Mouse (Mus musculus): ENCODE data around the gene Fndc8.

Gene Fndc8

GRCm38 (mm10) chr11:82891936-82892335 is at the start of gene Fndc8:
Fndc8 (plus strand) TSS chr11:82892124.
- no peak for DNase-seq

- DNase-seq, result no peak
These were observed 47.0 kb upstream of the Fndc8 start for GRCm38 (mm10) chr11:82844771-82845414.

- DNase-seq, result peak; percentile 58 to 62
These were observed 46.4 kb upstream of the Fndc8 start for GRCm38 (mm10) chr11:82845415-82846078.

- DNase-seq, result no peak
These were observed 45.9 kb upstream of the Fndc8 start for GRCm38 (mm10) chr11:82846079-82846436.

- DNase-seq, result no peak
These were observed 45.0 kb upstream of the Fndc8 start for GRCm38 (mm10) chr11:82846938-82847337.

GRCm38 (mm10) chr11:82847571-82848000 is 44.3 kb upstream of the Fndc8 start:
- no peak for DNase-seq

GRCm38 (mm10) chr11:82850259-82850658 is 41.7 kb upstream of the Fndc8 start:
- DNase-seq, result no peak

DNA sequence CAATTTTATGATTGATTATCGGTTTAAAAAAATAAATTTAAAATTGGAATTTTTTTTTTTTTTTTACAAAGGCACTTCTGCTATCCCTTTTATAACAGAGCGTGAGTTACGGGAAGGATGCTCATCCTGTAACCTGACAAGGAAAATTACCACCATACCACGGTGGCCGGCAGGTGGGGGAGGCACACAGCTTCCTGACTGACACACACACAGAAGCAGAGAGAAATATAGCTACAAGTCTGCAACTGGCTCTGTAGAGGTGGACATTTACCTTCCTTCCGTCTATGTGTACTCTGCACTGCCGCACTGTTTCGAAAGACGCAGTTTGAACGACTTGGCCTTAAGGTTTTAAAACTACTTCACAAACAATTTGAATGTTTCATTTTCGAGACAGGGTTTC is 39.8 kb upstream of the Fndc8 start:
- DNase-seq, result no peak

- no peak for DNase-seq
These were observed 39.4 kb upstream of the Fndc8 start for GRCm38 (mm10) chr11:82852540-82852939.

DNA sequence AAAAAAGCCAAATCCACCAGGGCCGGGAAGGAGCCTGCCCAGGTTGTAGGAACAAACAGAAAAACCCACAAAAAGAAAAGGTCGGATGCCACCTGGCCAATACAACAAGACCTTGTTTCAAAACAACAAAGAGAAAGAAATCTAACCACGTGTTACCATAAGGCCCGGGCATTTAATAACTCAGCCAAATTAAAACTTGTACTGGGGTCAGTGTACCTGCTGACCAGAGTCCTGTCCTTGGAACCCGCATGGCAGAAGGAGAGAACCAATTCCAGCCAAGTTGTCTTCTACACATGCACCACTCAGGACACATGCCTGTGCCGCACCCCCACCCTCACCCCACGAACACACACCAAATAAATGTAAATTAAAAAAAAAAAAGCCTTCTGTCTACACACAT is 39.0 kb upstream of the Fndc8 start:
- DNase-seq, result peak; percentile 45 to 50

DNA sequence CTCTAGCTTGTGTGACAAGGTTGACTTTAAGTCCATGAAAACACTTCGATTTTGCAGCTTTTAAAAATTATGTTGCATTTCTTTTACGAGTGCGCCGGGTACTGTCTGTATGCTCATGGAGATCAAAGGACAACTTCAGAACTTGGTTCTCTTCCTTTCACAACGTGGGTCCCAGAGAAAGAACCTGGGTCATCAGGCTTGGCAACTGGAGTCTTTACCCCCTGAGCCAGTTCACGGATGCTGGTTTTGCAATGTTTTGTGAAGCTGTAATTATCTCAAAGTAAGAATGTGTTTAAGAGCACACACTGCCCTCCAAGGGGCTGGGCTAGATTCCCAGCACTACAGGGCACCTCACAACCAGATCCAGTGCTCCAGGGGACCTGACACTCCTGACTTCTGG is 37.8 kb upstream of the Fndc8 start:
- no peak for DNase-seq

- DNase-seq, result no peak
These were observed 36.5 kb upstream of the Fndc8 start for GRCm38 (mm10) chr11:82855327-82855973.

GRCm38 (mm10) chr11:82856032-82856431 is 35.9 kb upstream of the Fndc8 start:
- DNase-seq, result peak in 1 of 2 experiments; percentile 60

DNA sequence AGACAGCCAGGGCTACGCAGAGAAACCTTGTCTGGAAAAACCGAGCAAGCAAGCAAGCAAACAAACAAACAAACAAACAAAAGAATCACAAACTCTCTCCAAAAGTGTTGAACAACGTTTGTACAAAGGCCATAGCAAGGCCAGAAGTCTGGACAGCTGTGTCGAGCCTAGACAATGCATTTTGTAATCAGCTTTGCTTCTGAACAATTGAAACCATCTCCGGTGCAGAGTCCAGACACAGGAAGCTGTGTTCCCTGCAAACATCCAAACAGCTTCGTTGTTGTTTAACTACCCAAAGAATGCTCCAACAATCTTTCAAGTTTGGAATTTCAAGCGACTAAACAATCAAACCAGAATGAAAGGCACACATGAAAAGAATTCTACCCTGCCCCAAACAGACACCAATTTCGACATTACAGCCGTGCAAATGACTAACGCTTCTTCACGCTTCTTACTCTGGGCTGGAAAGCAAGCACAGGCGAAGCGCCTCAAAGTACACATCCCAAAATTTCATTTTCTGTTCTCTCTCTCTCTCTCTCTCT is 34.5 kb upstream of the Fndc8 start:
- DNase-seq, result peak in 1 of 2 experiments; percentile 61

DNA sequence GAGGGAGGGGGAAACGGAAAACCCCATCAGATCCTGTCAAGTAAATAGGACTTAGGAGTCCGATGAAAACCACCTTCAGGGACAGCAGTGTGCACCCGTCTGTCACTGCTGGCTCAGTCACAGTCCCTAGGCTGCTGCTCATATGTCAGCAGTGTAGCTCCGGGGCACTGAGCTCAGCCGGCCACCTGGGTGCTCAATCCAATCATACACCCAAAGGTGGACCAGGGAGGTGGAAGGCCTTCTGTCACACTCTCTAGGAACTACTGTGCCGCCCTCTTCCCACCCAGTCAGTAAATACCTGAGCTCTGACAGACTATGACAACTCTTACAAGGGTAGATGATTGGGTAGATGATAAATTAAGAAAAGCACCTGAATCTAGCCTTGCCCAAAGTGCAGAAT is 31.2 kb upstream of the Fndc8 start:
- no peak for DNase-seq

- DNase-seq, result peak; percentile 55 to 67
These were observed 30.4 kb upstream of the Fndc8 start for GRCm38 (mm10) chr11:82861558-82861957.

- DNase-seq, result no peak
These were observed 29.3 kb upstream of the Fndc8 start for GRCm38 (mm10) chr11:82862638-82863037.

DNA sequence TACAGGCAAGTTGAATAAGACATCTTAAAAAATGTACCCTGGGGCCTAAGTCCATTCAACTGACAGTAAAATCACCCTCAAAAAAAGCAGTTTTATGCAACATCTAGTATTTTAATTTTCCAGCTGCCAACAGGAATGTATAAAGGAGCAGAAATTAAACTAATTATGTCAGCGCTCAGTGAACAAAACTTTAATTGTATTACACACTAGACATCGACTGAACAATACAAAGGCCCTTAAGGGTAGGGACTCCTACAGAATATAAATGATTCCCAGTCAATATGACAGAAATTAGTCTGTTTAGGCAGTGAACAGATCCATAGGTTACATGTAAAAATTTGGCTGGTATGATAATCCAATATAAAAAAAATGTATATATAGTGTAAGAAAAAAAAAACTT is 28.9 kb upstream of the Fndc8 start:
- DNase-seq, result no peak

- peak in 1 of 2 experiments; percentile 44 for DNase-seq
These were observed 28.4 kb upstream of the Fndc8 start for GRCm38 (mm10) chr11:82863488-82863931.

GRCm38 (mm10) chr11:82865957-82866356 is 26.0 kb upstream of the Fndc8 start:
- no peak for DNase-seq

GRCm38 (mm10) chr11:82866850-82867564 is 24.9 kb upstream of the Fndc8 start:
- DNase-seq, result no peak

DNA sequence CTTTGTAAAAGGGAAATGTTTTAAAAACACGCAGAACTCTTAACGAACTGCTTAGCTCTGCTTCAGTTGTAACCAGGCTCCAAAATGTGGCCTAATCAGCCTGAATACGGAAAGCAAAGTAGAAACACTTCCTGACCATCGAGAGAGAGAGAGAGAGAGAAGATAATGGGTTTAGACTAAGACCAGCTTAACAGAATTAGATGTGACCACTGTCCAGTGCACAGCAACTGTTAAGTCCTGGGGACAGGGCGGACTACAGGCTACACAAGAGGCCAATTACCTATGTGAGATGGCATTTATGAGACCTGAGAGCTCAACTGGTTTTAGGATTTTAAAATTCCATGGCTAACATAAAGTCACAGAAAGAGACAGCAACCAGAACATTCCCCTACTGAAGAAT is 24.0 kb upstream of the Fndc8 start:
- no peak for DNase-seq

Measured in kidney, postnatal 36 days (tissue).